Mouse (Mus musculus): ENCODE results near the gene Gucy2c.

- TF ChIP-seq CTCF (conservative IDR thresholded peaks at IDR 0.05; ENCODE audit: low read length) (no peak), POU5F1 (IDR thresholded peaks at IDR 0.05; ENCODE audit: borderline replicate concordance, low read length) (no peak)
These were observed 14.3 kb upstream of the Gucy2c start for GRCm38 (mm10) chr6:136795850-136796249.
